Mouse (Mus musculus) CH12.LX (cell line): Measurements from ENCODE around the gene Gngt2. TPM values are rescaled to one million over a fixed set of nuclear protein-coding genes. Genes with fewer than 3 reads are reported as not detected.

Experiments
- DNase-seq: peaks from one replicate; pipeline ENCODE4 v3.0.0-alpha.2; 2013; ENCODE audit errors: extremely low read depth
- H3K27ac ChIP-seq: 2 replicates; pipeline ENCODE4 v1.5.1; 2012; ENCODE audit warnings: low read depth, mild to moderate bottlenecking, control low read depth, moderate library complexity; ENCODE audit not compliant: insufficient read depth
- H3K27me3 ChIP-seq: replicated peaks from 2 replicates; pipeline ENCODE3; 2012; ENCODE audit warnings: inconsistent platforms
- H3K36me3 ChIP-seq, 2 experiments: replicated peaks in 1 of 2; 2 replicates each; pipeline versions ENCODE3 to v1.6.1; 2012; ENCODE audit warnings: inconsistent platforms in 1 of 2, low read length in 1 of 2, mild to moderate bottlenecking in 1 of 2, mixed read lengths in 1 of 2, moderate library complexity in 1 of 2; ENCODE audit not compliant: control insufficient read depth in 1 of 2, insufficient read depth in 1 of 2
- H3K4me1 ChIP-seq, 2 experiments: 2 replicates each; pipeline ENCODE4 v1.6.1; 2012; ENCODE audit warnings: inconsistent platforms in 1 of 2, moderate library complexity in 1 of 2; ENCODE audit not compliant: insufficient read depth in 2 of 2, control insufficient read depth in 1 of 2
- H3K4me2 ChIP-seq: 2 replicates; pipeline ENCODE4 v1.6.1; 2012; ENCODE audit warnings: low read depth, mild to moderate bottlenecking, control low read depth; ENCODE audit not compliant: poor library complexity, insufficient read depth, severe bottlenecking
- H3K4me3 ChIP-seq, 3 experiments: fragments of 150-350 bp in 1 of 3; sonication (generic) in 1 of 3; replicated peaks in 1 of 3; 2 replicates each; pipeline versions ENCODE3 to v1.5.1; 2011 to 2012; ENCODE audit warnings: low read depth in 2 of 3, low read length in 2 of 3, mild to moderate bottlenecking in 2 of 3, moderate library complexity in 2 of 3, control low read depth in 1 of 3, improper control_type of control experiment in 1 of 3, inconsistent platforms in 1 of 3, mixed read lengths in 1 of 3; ENCODE audit not compliant: poor library complexity in 1 of 3
- H3K79me2 ChIP-seq: replicated peaks from 2 replicates; pipeline ENCODE4 v1.6.1; 2012; ENCODE audit warnings: mild to moderate bottlenecking, moderate library complexity; ENCODE audit not compliant: control insufficient read depth, poor library complexity, insufficient read depth, severe bottlenecking; ENCODE audit errors: extremely low read depth
- H3K9ac ChIP-seq: 2 replicates; pipeline ENCODE4 v1.6.1; 2012; ENCODE audit warnings: low read depth, mild to moderate bottlenecking, control low read depth, moderate library complexity; ENCODE audit not compliant: insufficient read depth
- H3K9me3 ChIP-seq: replicated peaks from 2 replicates; pipeline ENCODE3; 2012; ENCODE audit warnings: low read length, inconsistent platforms, mixed read lengths
- CHD1 ChIP-seq: IDR thresholded peaks from 2 replicates; pipeline ENCODE4 v1.6.1; 2012; ENCODE audit warnings: low read depth, low read length, improper control_type of control experiment, inconsistent platforms
- CHD2 ChIP-seq: IDR thresholded peaks from 2 replicates; pipeline ENCODE4 v1.6.1; 2011; ENCODE audit warnings: low read length, improper control_type of control experiment
- ELF1 ChIP-seq: IDR thresholded peaks from 2 replicates; pipeline ENCODE4 v1.6.1; 2014; ENCODE audit warnings: low read depth, mild to moderate bottlenecking, inconsistent platforms, low read length, improper control_type of control experiment
- EP300 ChIP-seq: IDR thresholded peaks from 2 replicates; pipeline ENCODE4 v1.6.1; 2011; ENCODE audit warnings: low read length, improper control_type of control experiment
- HCFC1 ChIP-seq: IDR thresholded peaks from 2 replicates; pipeline ENCODE4 v1.6.1; 2012; ENCODE audit warnings: low read depth, mild to moderate bottlenecking, inconsistent platforms, low read length, improper control_type of control experiment
- IRF4 ChIP-seq: IDR thresholded peaks from 2 replicates; pipeline ENCODE4 v1.6.1; 2014; ENCODE audit warnings: low read depth, mild to moderate bottlenecking, inconsistent platforms, low read length, improper control_type of control experiment
- MAFK ChIP-seq: IDR thresholded peaks from 2 replicates; pipeline ENCODE4 v1.6.1; 2011; ENCODE audit warnings: low read length, improper control_type of control experiment; ENCODE audit not compliant: insufficient replicate concordance
- MAX ChIP-seq: IDR thresholded peaks from 2 replicates; pipeline ENCODE4 v1.6.1; 2011; ENCODE audit warnings: low read length, improper control_type of control experiment
- MAZ ChIP-seq: IDR thresholded peaks from 2 replicates; pipeline ENCODE4 v1.6.1; 2012; ENCODE audit warnings: low read depth, mild to moderate bottlenecking, inconsistent platforms, low read length, improper control_type of control experiment, moderate library complexity
- NRF1 ChIP-seq: IDR thresholded peaks from 2 replicates; pipeline ENCODE4 v1.6.1; 2014; ENCODE audit warnings: low read depth, mild to moderate bottlenecking, inconsistent platforms, low read length, improper control_type of control experiment, moderate library complexity
- PAX5 ChIP-seq: IDR thresholded peaks from 2 replicates; pipeline ENCODE4 v1.6.1; 2012; ENCODE audit warnings: low read length, inconsistent platforms, mixed read lengths
- POLR2A ChIP-seq: IDR thresholded peaks from 2 replicates; pipeline ENCODE4 v1.6.1; 2011; ENCODE audit warnings: low read depth, mild to moderate bottlenecking, improper control_type of control experiment, low read length
- SMC3 ChIP-seq: IDR thresholded peaks from 2 replicates; pipeline ENCODE4 v1.6.1; 2011; ENCODE audit warnings: low read depth, low read length, improper control_type of control experiment
- UBTF ChIP-seq: IDR thresholded peaks from 2 replicates; pipeline ENCODE4 v1.6.1; 2012; ENCODE audit warnings: low read depth, mild to moderate bottlenecking, inconsistent platforms, low read length, improper control_type of control experiment, moderate library complexity
- USF2 ChIP-seq: conservative IDR thresholded peaks from 2 replicates; pipeline ENCODE4 v1.6.1; 2011; ENCODE audit warnings: low read depth, low read length, improper control_type of control experiment
- ZKSCAN1 ChIP-seq: IDR thresholded peaks from 2 replicates; pipeline ENCODE4 v1.6.1; 2012; ENCODE audit warnings: low read depth, inconsistent platforms, low read length, improper control_type of control experiment, borderline replicate concordance
- ZMIZ1 ChIP-seq: IDR thresholded peaks from 2 replicates; pipeline ENCODE4 v1.6.1; 2012; ENCODE audit warnings: low read depth, mild to moderate bottlenecking, inconsistent platforms, low read length, improper control_type of control experiment
- ZNF384 ChIP-seq: IDR thresholded peaks from 2 replicates; pipeline ENCODE4 v1.6.1; 2012; ENCODE audit warnings: low read depth, low read length, improper control_type of control experiment, inconsistent platforms
- dilution Hi-C: fragments of 300-500 bp; cut with MboI; formaldehyde crosslinking; loops from 2 replicates; pipeline ENCODE4 v1.14.3; 2020; ENCODE audit warnings: low sequenced_read_pairs; ENCODE audit not compliant: extremely low pct_unique_long_range_greater_than_20kb, extremely low pct_ligation_motif_present
- in situ Hi-C: fragments of 300-500 bp; cut with MboI; formaldehyde crosslinking; loops from 3 replicates; pipeline ENCODE4 v1.14.3; 2019; ENCODE audit warnings: low sequenced_read_pairs, low pct_ligation_motif_present, low pct_unique_long_range_greater_than_20kb, mixed read lengths
- polyA plus RNA-seq: library from polyadenylated mRNA; unstranded; fragments of >175 nt; gene quantifications from 2 replicates; pipeline ENCODE4 v1.2.1, GENCODE M21; 2012; ENCODE audit warnings: low read depth; ENCODE audit not compliant: insufficient read length
- total RNA-seq, 2 experiments: library from RNA; depleted of rRNA; stranded (reverse); fragments of 300-350 nt in 1 of 2; fragments of >200 nt in 1 of 2; gene quantifications; 2 replicates each; pipeline ENCODE4 v1.2.3; 2012 to 2014

Gene Gngt2
- total and polyA plus RNA-seq, 3 experiments, result 136 to 157 (median 143) TPM

- Histone ChIP-seq H3K27me3 (peaks cover 1% of the 10 kb centered on the region), H3K4me3 (no peak overlapping the region), H3K79me2 (no peaks in the 10 kb centered on the region), H3K4me1 (peaks cover 0 to 5% of the 10 kb centered on the region in 2 experiments; a peak in 1 of 4 replicates), H3K9ac (no peak overlapping the region), H3K9me3 (no peaks in the 10 kb centered on the region), H3K27ac (no peak overlapping the region), H3K36me3 (no peaks in the 10 kb centered on the region), H3K4me2 (no peak overlapping the region)
- TF ChIP-seq SMC3 (no peak), CHD2 (no peak), ZKSCAN1 (peak; percentile 52; the same call in 1 of the 2 replicates)
- dilution Hi-C loops, result no loop called here
- DNase-seq, result no peak
- in situ Hi-C loops, result no loop called here
Observed at GRCm38 (mm10) chr11:95792950-95793509, 44.0 kb upstream of the Gngt2 start.

- dilution Hi-C loops, result no loop called here
- Histone ChIP-seq H3K36me3 (no peaks in the 10 kb centered on the region), H3K9ac (no peak overlapping the region), H3K27me3 (peaks cover 6% of the 10 kb centered on the region), H3K9me3 (no peaks in the 10 kb centered on the region), H3K4me2 (no peak overlapping the region), H3K4me3 (no peak overlapping the region), H3K4me1 (peaks cover 0 to 5% of the 10 kb centered on the region in 2 experiments; a peak in 1 of 4 replicates), H3K27ac (no peak overlapping the region), H3K79me2 (no peaks in the 10 kb centered on the region)
- in situ Hi-C loops, result no loop called here
- no peak for DNase-seq
- no peak for TF ChIP-seq POLR2A
- TF ChIP-seq SMC3, result no peak
- TF ChIP-seq IRF4, result no peak
- TF ChIP-seq ZMIZ1, result no peak
- TF ChIP-seq USF2, result no peak
- no peak for TF ChIP-seq NRF1
- TF ChIP-seq UBTF, result no peak
- TF ChIP-seq ZNF384, result no peak
- no peak for TF ChIP-seq HCFC1
- TF ChIP-seq EP300, result no peak
- no peak for TF ChIP-seq MAZ
Observed at GRCm38 (mm10) chr11:95794201-95794600, 42.8 kb upstream of the Gngt2 start.

GRCm38 (mm10) chr11:95795582-95795981, 41.4 kb upstream of the Gngt2 start:
- Histone ChIP-seq H3K4me2 (no peak overlapping the region), H3K27ac (no peak overlapping the region), H3K9ac (no peak overlapping the region), H3K79me2 (no peaks in the 10 kb centered on the region), H3K4me3 (no peak overlapping the region), H3K4me1 (peaks cover 0 to 5% of the 10 kb centered on the region in 2 experiments; a peak in 1 of 4 replicates), H3K27me3 (peaks cover 6% of the 10 kb centered on the region), H3K9me3 (no peaks in the 10 kb centered on the region), H3K36me3 (no peaks in the 10 kb centered on the region)
- in situ Hi-C loops, result no loop called here
- DNase-seq, result no peak
- dilution Hi-C loops, result no loop called here
- TF ChIP-seq MAZ, result no peak
- no peak for TF ChIP-seq MAFK
- no peak for TF ChIP-seq CHD1
- no peak for TF ChIP-seq MAX
- TF ChIP-seq SMC3, result no peak
- TF ChIP-seq PAX5, result no peak
- TF ChIP-seq ZNF384, result peak; percentile 36; the same call in 1 of the 2 replicates
- no peak for TF ChIP-seq ELF1
